Mouse (Mus musculus) small intestine, adult 2 months (tissue): ENCODE results near the gene Ccdc6. TPM values are rescaled to one million over a fixed set of nuclear protein-coding genes. Genes with fewer than 3 reads are reported as not detected.

Source experiments
- H3K27ac ChIP-seq: fragments of 200-500 bp; 2 replicates; pipeline ENCODE4 v1.5.1; 2012; ENCODE audit warnings: low read depth, low read length, control low read depth, inconsistent platforms; ENCODE audit not compliant: insufficient read depth
- H3K27me3 ChIP-seq: fragments of 200-500 bp; 2 replicates; pipeline ENCODE4 v1.6.1; 2012; ENCODE audit warnings: mild to moderate bottlenecking, moderate library complexity, low read length, inconsistent platforms; ENCODE audit not compliant: control insufficient read depth, insufficient read depth
- H3K36me3 ChIP-seq: fragments of 200-500 bp; 2 replicates; pipeline ENCODE4 v1.6.1; 2012; ENCODE audit warnings: mild to moderate bottlenecking, low read length, control low read depth, inconsistent platforms; ENCODE audit not compliant: control insufficient read depth, insufficient read depth
- H3K4me1 ChIP-seq: fragments of 200-500 bp; 2 replicates; pipeline ENCODE4 v1.6.1; 2012; ENCODE audit warnings: low read length, inconsistent platforms, mixed read lengths; ENCODE audit not compliant: control insufficient read depth, insufficient read depth, insufficient read length
- H3K4me3 ChIP-seq: fragments of 200-500 bp; 2 replicates; pipeline ENCODE4 v1.5.1; 2012; ENCODE audit warnings: low read depth, mild to moderate bottlenecking, control low read depth, inconsistent platforms, low read length, moderate library complexity
- CTCF ChIP-seq: fragments of 200-500 bp; IDR thresholded peaks from 2 replicates; pipeline ENCODE4 v1.5.1; 2012; ENCODE audit warnings: low read depth, mild to moderate bottlenecking, control low read depth, inconsistent platforms, low read length, moderate library complexity, mixed read lengths; ENCODE audit not compliant: insufficient replicate concordance, insufficient read length; ENCODE audit errors: extremely low read depth
- POLR2A ChIP-seq: fragments of 200-500 bp; IDR thresholded peaks from 2 replicates; pipeline ENCODE4 v1.6.1; 2012; ENCODE audit warnings: low read depth, mild to moderate bottlenecking, control low read depth, inconsistent platforms, low read length, moderate library complexity
- WGBS: fragments of 180-500 bp; shearing (Covaris S2); methylation state at CpG from one replicate; pipeline ENCODE4 v1.1.7; 2018; 5-methylcytosine and 5-hydroxymethylcytosine counted together
- polyA plus RNA-seq: library from polyadenylated mRNA; depleted of rRNA; stranded (reverse); fragments of >200 nt; gene quantifications from 2 replicates; pipeline ENCODE4 v1.2.3, GENCODE M21; 2012

The Ccdc6 gene
- polyA plus RNA-seq, 1 experiment = 34.6 TPM

- Histone ChIP-seq H3K36me3 (peaks cover 28% of the 10 kb centered on the region), H3K4me1 (peaks cover 3% of the 10 kb centered on the region; the same call in 1 of the 2 replicates), H3K4me3 (no peak overlapping the region), H3K27me3 (no peaks in the 10 kb centered on the region), H3K27ac (no peak overlapping the region)
- 74% methylated on average over 10 of the region's 10 CpGs for WGBS
- TF ChIP-seq POLR2A = no peak
- TF ChIP-seq CTCF = no peak
Measured at GRCm38 (mm10) chr10:70151171-70151570, 54.2 kb downstream of the Ccdc6 start.

GRCm38 (mm10) chr10:70152190-70152743 lies 55.3 kb downstream of the Ccdc6 start:
- Histone ChIP-seq H3K4me1 (peaks cover 3% of the 10 kb centered on the region; the same call in 1 of the 2 replicates), H3K27ac (no peak overlapping the region), H3K36me3 (peaks cover 29% of the 10 kb centered on the region), H3K4me3 (no peak overlapping the region), H3K27me3 (no peaks in the 10 kb centered on the region)
- WGBS = 79% methylated on average over 12 of the region's 12 CpGs
- TF ChIP-seq CTCF = no peak
- no peak for TF ChIP-seq POLR2A

- Histone ChIP-seq H3K4me3 (no peak overlapping the region), H3K4me1 (peaks cover 3% of the 10 kb centered on the region; the same call in 1 of the 2 replicates), H3K27ac (no peak overlapping the region), H3K27me3 (no peaks in the 10 kb centered on the region), H3K36me3 (peaks cover 32% of the 10 kb centered on the region)
- TF ChIP-seq CTCF (no peak), POLR2A (no peak)
- 96% methylated on average over 16 of the region's 16 CpGs for WGBS
Measured at GRCm38 (mm10) chr10:70153810-70154209, 56.9 kb downstream of the Ccdc6 start.

- H3K36me3 ChIP-seq = peaks cover 42% of the 10 kb centered on the region
- 91% methylated on average over 3 of the region's 3 CpGs for WGBS
- H3K27me3 ChIP-seq = no peaks in the 10 kb centered on the region
- TF ChIP-seq POLR2A (no peak), CTCF (peak; percentile 69; the same call in 1 of the 2 replicates)
- no peak overlapping the region for H3K4me3 ChIP-seq
- no peaks in the 10 kb centered on the region for H3K4me1 ChIP-seq
- no peak overlapping the region for H3K27ac ChIP-seq
Measured at GRCm38 (mm10) chr10:70156431-70157165, 59.7 kb downstream of the Ccdc6 start.

GRCm38 (mm10) chr10:70159651-70160320 lies 62.9 kb downstream of the Ccdc6 start:
- H3K4me3 ChIP-seq = no peak overlapping the region
- no peaks in the 10 kb centered on the region for H3K27me3 ChIP-seq
- H3K36me3 ChIP-seq = peaks cover 41% of the 10 kb centered on the region
- no peaks in the 10 kb centered on the region for H3K4me1 ChIP-seq
- no peak overlapping the region for H3K27ac ChIP-seq
- WGBS = 80% methylated on average over 12 of the region's 12 CpGs
- TF ChIP-seq POLR2A (no peak), CTCF (no peak)

GRCm38 (mm10) chr10:70160811-70161210 lies 63.9 kb downstream of the Ccdc6 start:
- H3K27ac ChIP-seq = no peak overlapping the region
- TF ChIP-seq CTCF = no peak
- TF ChIP-seq POLR2A = no peak
- no peaks in the 10 kb centered on the region for H3K4me1 ChIP-seq
- peaks cover 32% of the 10 kb centered on the region for H3K36me3 ChIP-seq
- H3K27me3 ChIP-seq = no peaks in the 10 kb centered on the region
- no peak overlapping the region for H3K4me3 ChIP-seq
- WGBS = 88% methylated on average over 12 of the region's 12 CpGs

- no peak overlapping the region for H3K27ac ChIP-seq
- H3K4me3 ChIP-seq = no peak overlapping the region
- H3K4me1 ChIP-seq = no peaks in the 10 kb centered on the region
- TF ChIP-seq POLR2A (no peak), CTCF (no peak)
- peaks cover 30% of the 10 kb centered on the region for H3K36me3 ChIP-seq
- no peaks in the 10 kb centered on the region for H3K27me3 ChIP-seq
- WGBS = 90% methylated on average over 14 of the region's 14 CpGs
Measured at GRCm38 (mm10) chr10:70161504-70161903, 64.6 kb downstream of the Ccdc6 start.

- H3K4me3 ChIP-seq = no peak overlapping the region
- no peaks in the 10 kb centered on the region for H3K27me3 ChIP-seq
- 66% methylated on average over 5 of the region's 5 CpGs for WGBS
- H3K36me3 ChIP-seq = peaks cover 39% of the 10 kb centered on the region
- no peak overlapping the region for H3K27ac ChIP-seq
- H3K4me1 ChIP-seq = no peaks in the 10 kb centered on the region
- TF ChIP-seq POLR2A (no peak), CTCF (no peak)
Measured at GRCm38 (mm10) chr10:70163681-70164080, 66.8 kb downstream of the Ccdc6 start.
